Mouse (Mus musculus) thymus, adult 2 months (tissue): ENCODE data around the gene Masp2.

Experiments used
- CTCF ChIP-seq: fragments of 200-500 bp; IDR thresholded peaks from 2 replicates; pipeline ENCODE4 v1.5.1; 2012; ENCODE audit warnings: mild to moderate bottlenecking, control low read depth, low read length, moderate library complexity, borderline replicate concordance; ENCODE audit not compliant: control insufficient read depth, poor library complexity, insufficient read depth; ENCODE audit errors: extremely low read depth
- POLR2A ChIP-seq: fragments of 200-500 bp; IDR thresholded peaks from 2 replicates; pipeline ENCODE4 v1.6.1; 2012; ENCODE audit warnings: mild to moderate bottlenecking, low read length, control low read depth, moderate library complexity; ENCODE audit not compliant: control insufficient read depth, poor library complexity, insufficient read depth; ENCODE audit errors: extremely low read depth

DNA sequence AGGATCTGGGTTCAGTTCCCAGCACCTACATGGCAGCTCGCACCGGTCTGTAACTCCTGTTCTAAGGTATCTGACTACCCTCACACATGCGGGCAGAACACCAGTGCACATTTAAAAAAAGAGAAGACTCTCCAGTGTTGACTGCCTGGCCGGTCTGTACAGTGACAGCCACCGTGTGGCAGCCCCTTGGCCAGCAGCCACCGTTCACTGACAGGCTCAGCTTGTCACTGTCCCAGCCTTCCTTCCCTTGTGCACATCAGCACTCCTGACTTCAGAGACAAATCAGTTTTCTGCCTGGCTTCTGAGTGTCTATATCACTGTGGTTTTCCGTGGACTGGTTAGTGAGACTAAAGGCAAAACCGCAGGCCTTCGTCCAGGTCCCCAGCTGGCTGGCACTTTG lies 13.6 kb upstream of the Masp2 start:
- TF ChIP-seq CTCF: no peak
- TF ChIP-seq POLR2A: no peak
